Mouse (Mus musculus) stomach, adult 2 months (tissue): ENCODE measurements around the gene Gm7971. TPM values are rescaled to one million over a fixed set of nuclear protein-coding genes. Genes with fewer than 3 reads are reported as not detected.

Source experiments
- polyA plus RNA-seq: library from polyadenylated mRNA; depleted of rRNA; stranded (reverse); fragments of >200 nt; gene quantifications from 2 replicates; pipeline ENCODE4 v1.2.3, GENCODE M21; 2012; rRNA removed

Gene Gm7971
- not detected in 2 replicates for polyA plus RNA-seq

DNA sequence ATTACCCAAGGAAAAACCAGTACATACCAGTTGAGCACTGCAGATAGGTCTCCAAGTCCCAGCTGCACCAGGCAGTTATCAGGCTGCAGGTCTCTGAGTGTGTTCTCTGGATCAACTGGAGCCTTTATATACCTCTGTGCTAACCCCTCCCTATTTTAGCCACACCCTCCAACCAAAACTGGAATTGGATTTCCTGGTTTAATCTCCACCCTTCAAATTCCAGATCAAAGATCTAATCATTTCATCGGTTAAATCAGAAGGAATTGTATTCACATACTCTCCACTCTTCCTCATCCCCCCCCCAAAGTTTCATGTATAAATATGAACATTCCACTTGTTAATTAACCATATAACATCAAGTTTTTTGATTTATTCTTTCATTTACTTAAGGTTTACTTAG is at the start of gene Gm7971:
Gm7971 (minus strand) TSS at position 101 of the 400 bp plus-strand sequence.

Other genes starting within 250 kb of the Gm7971 start
- gene D5Ertd577e, start 138.1 kb downstream of the Gm7971 start, polyA plus RNA-seq: not detected in 2 replicates
- gene Gm3286, start 84.1 kb downstream of the Gm7971 start, polyA plus RNA-seq: not detected in 2 replicates
- not detected in 2 replicates for gene Gm7978, start 141.3 kb upstream of the Gm7971 start, polyA plus RNA-seq
- not detected in 2 replicates for gene Gm7982, start 147.1 kb upstream of the Gm7971 start, polyA plus RNA-seq
- gene E330014E10Rik, start 181.1 kb upstream of the Gm7971 start, polyA plus RNA-seq: not detected in 2 replicates